Mouse (Mus musculus): ENCODE results near the gene Enpp7.

GRCm38 (mm10) chr11:118999361-118999804, 11.4 kb downstream of the Enpp7 start:
- TF ChIP-seq TAL1 (IDR thresholded peaks at IDR 0.05; ENCODE audit: low read length) (no peak), GATA1 (IDR thresholded peaks at IDR 0.05; ENCODE audit: low read length) (no peak)
